Mouse (Mus musculus) embryo, embryonic 10.5 days (tissue): ENCODE measurements at regions not wholly inside any gene's neighbourhood (a gene's known extent, or its start where the extent isn't known, plus 50 kb on each side); places are given as distances from the start of the nearest gene placed in this dataset.

Experiments
- DNase-seq: peaks from one replicate; pipeline ENCODE4 v3.0.0-alpha.2; 2015; ENCODE audit warnings: low spot score

GRCm38 (mm10) chr16:46331336-46331735 lies 167.0 kb downstream of the Nectin3 start:
- DNase-seq, result no peak

GRCm38 (mm10) chr16:46299079-46299721 lies 144.3 kb upstream of the Gm4737 start:
- no peak for DNase-seq

GRCm38 (mm10) chr16:46297192-46297591 lies 142.3 kb upstream of the Gm4737 start:
- no peak for DNase-seq

- no peak for DNase-seq
Observed at GRCm38 (mm10) chr16:46296412-46296811, 141.5 kb upstream of the Gm4737 start.

- peak; percentile 26 for DNase-seq
Observed at GRCm38 (mm10) chr16:46293831-46294230, 139.0 kb upstream of the Gm4737 start.

GRCm38 (mm10) chr16:46291067-46291833 lies 136.4 kb upstream of the Gm4737 start:
- DNase-seq, result peak; percentile 8

GRCm38 (mm10) chr16:46290199-46290598 lies 135.3 kb upstream of the Gm4737 start:
- DNase-seq, result no peak

- no peak for DNase-seq
Observed at GRCm38 (mm10) chr16:46267533-46267932, 112.7 kb upstream of the Gm4737 start.

- no peak for DNase-seq
Observed at GRCm38 (mm10) chr16:46251639-46252038, 96.8 kb upstream of the Gm4737 start.

- DNase-seq, result no peak
Observed at GRCm38 (mm10) chr16:46250943-46251342, 96.1 kb upstream of the Gm4737 start.

GRCm38 (mm10) chr16:46245598-46245997 lies 90.7 kb upstream of the Gm4737 start:
- DNase-seq, result no peak

GRCm38 (mm10) chr16:46228744-46229143 lies 73.9 kb upstream of the Gm4737 start:
- no peak for DNase-seq

- DNase-seq, result no peak
Observed at GRCm38 (mm10) chr16:46223084-46223600, 68.3 kb upstream of the Gm4737 start.

GRCm38 (mm10) chr16:46212504-46212903 lies 57.6 kb upstream of the Gm4737 start:
- no peak for DNase-seq

- DNase-seq, result no peak
Observed at GRCm38 (mm10) chr16:46211914-46212313, 57.0 kb upstream of the Gm4737 start.

- DNase-seq, result no peak
Observed at GRCm38 (mm10) chr16:46205114-46205513, 50.2 kb upstream of the Gm4737 start.
